Mouse (Mus musculus) lung, adult 2 months (tissue): ENCODE data around the gene S100a4. TPM values are rescaled to one million over a fixed set of nuclear protein-coding genes. Genes with fewer than 3 reads are reported as not detected.

Experiments used
- DNase-seq: peaks from one replicate; pipeline ENCODE4 v3.0.0; 2022
- H3K4me1 ChIP-seq: fragments of 200-500 bp; 2 replicates; pipeline ENCODE4 v1.6.1; 2011; ENCODE audit warnings: low read length; ENCODE audit not compliant: control insufficient read depth, insufficient read depth
- H3K4me3 ChIP-seq: fragments of 200-500 bp; replicated peaks from 2 replicates; pipeline ENCODE3; 2011; ENCODE audit warnings: low read depth, mild to moderate bottlenecking, control low read depth, low read length; ENCODE audit errors: extremely low read depth
- CTCF ChIP-seq: fragments of 200-500 bp; IDR thresholded peaks from 2 replicates; pipeline ENCODE4 v1.5.1; 2011; ENCODE audit warnings: mild to moderate bottlenecking, low read length, control low read depth; ENCODE audit not compliant: insufficient read depth
- POLR2A ChIP-seq: fragments of 200-500 bp; IDR thresholded peaks from 2 replicates; pipeline ENCODE4 v1.6.1; 2011; ENCODE audit warnings: low read depth, mild to moderate bottlenecking, control low read depth, low read length, borderline replicate concordance; ENCODE audit errors: extremely low read depth
- WGBS: fragments of 180-500 bp; shearing (Covaris S2); methylation state at CpG from one replicate; pipeline ENCODE4 v1.1.7; 2018; 5-methylcytosine and 5-hydroxymethylcytosine counted together
- polyA plus RNA-seq: library from polyadenylated mRNA; depleted of rRNA; stranded (reverse); fragments of >200 nt; gene quantifications from 2 replicates; pipeline ENCODE4 v1.2.3, GENCODE M21; 2012

Gene S100a4
- polyA plus RNA-seq, 1 experiment: 51.0 TPM

- DNase-seq: no peak
- no peak for TF ChIP-seq CTCF
- TF ChIP-seq POLR2A: no peak
- 75% methylated on average over 3 of the region's 3 CpGs for WGBS
- Histone ChIP-seq H3K4me3 (no peak overlapping the region), H3K4me1 (peaks cover 2% of the 10 kb centered on the region; the same call in 1 of the 2 replicates)
These were observed 3.8 kb downstream of the S100a4 start for GRCm38 (mm10) chr3:90607361-90607760.

DNA sequence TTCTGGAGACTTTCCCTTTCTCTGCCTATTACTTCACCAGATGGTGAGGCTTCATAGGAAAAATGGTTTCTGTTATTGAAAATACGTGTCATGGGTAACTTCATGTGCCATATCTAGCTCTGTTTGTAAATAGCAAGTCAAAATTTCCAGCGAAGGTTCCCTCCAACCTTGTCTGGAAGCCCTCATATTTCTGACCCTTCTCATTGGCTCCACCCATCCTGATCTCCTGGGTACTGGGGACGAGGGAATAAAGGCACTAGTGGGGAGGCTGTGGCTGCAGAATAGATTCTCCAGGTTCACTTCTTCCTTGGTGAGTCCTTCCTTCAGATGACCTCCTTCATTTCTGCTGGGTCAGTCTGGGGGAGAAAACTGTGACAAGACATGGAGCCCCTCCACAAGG is 4.7 kb downstream of the S100a4 start, which contains the start of gene S100a5:
Gene S100a5 (plus strand): TSS at position 301 of the 400 bp plus-strand sequence.
- TF ChIP-seq CTCF (no peak), POLR2A (no peak)
- H3K4me3 ChIP-seq: no peak within 1 kb of the TSS
- 71% methylated on average over 3 of the region's 3 CpGs for WGBS
- no peak for DNase-seq
- H3K4me1 ChIP-seq: peaks cover 2% of the 10 kb centered on the region; the same call in 1 of the 2 replicates

DNA sequence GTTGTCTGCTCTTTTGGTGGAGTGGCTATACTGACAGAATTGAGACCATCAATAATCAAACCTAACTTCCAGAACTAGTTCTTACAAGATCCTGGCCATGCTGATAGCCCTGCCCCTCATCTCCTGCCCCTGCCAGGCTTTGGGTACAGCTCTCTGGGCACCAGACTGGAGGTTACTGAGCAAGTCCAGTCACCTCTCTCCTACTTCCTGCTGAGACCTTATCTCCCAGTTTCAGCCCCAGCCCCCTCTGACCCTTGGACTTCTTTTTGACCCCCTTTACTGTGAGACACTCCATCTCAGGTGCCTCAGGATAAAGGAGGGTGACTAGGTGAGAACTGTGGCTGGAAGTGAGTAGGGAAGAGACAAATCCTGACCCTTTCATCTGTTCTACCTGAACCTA is 5.5 kb downstream of the S100a4 start:
- DNase-seq: no peak
- Histone ChIP-seq H3K4me3 (no peak overlapping the region), H3K4me1 (peaks cover 2% of the 10 kb centered on the region; the same call in 1 of the 2 replicates)
- TF ChIP-seq CTCF: no peak

DNA sequence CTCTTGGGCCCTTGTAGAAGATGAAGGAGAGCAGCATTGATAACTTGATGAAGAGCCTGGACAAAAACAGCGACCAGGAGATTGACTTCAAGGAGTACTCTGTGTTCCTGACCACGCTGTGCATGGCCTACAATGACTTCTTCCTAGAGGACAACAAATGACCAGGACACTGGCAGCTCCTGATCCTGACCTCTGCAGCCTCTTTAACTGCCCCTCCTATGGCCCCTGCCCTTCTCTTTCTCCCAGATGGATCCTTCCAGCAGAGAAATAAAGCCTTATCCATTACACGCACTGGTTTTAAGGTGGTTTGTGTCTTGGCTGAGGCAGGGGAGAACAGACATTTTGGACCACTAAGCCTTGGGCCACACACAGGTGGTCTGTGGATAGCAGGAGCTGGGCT is 7.9 kb downstream of the S100a4 start:
- TF ChIP-seq POLR2A (no peak), CTCF (no peak)
- DNase-seq: no peak
- WGBS: 90% methylated on average over 3 of the region's 3 CpGs
- H3K4me3 ChIP-seq: no peak overlapping the region
- H3K4me1 ChIP-seq: 0 out of 2 replicates have a peak, but pooled peaks cover 2% of the 10 kb centered on the region

GRCm38 (mm10) chr3:90612061-90612460 is 8.5 kb downstream of the S100a4 start:
- Histone ChIP-seq H3K4me1 (0 out of 2 replicates have a peak, but pooled peaks cover 2% of the 10 kb centered on the region), H3K4me3 (no peak overlapping the region)
- WGBS: 55% methylated on average over 4 of the region's 4 CpGs
- no peak for TF ChIP-seq POLR2A
- TF ChIP-seq CTCF: no peak
- no peak for DNase-seq

- peak; percentile 57 for DNase-seq
- Histone ChIP-seq H3K4me1 (0 out of 2 replicates have a peak, but pooled peaks cover 2% of the 10 kb centered on the region), H3K4me3 (peak within 1 kb of the TSS; percentile 49)
- 3% methylated on average over 23 of the region's 23 CpGs for WGBS
- TF ChIP-seq CTCF (peak; percentile 91), POLR2A (peak; percentile 86; the same call in 1 of the 2 replicates)
These were observed 9.2 kb downstream of the S100a4 start, which contains the start of gene S100a6 for GRCm38 (mm10) chr3:90612728-90613291. Gene S100a6, plus strand, starts transcription at chr3:90612882.

- DNase-seq: peak; percentile 25
- WGBS: 36% methylated on average over 7 of the region's 7 CpGs
- peak overlapping the region; percentile 49 for H3K4me3 ChIP-seq
- H3K4me1 ChIP-seq: 0 out of 2 replicates have a peak, but pooled peaks cover 2% of the 10 kb centered on the region
- TF ChIP-seq CTCF (no peak), POLR2A (no peak)
These were observed 10.0 kb downstream of the S100a4 start for GRCm38 (mm10) chr3:90613461-90614147.

DNA sequence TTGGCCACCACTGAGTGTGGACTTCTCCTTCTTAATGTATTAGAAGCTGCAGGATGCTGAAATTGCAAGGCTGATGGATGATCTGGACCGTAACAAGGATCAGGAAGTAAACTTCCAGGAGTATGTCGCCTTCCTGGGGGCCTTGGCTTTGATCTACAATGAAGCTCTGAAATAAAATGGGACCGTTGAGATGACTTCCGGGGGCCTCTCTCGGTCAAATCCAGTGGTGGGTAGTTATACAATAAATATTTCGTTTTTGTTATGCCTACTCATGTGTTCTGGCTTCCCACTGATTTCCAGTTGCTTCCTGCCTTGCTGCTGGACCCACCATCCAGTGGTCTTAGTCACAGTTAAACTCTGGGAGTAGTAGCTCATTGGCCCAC is 10.6 kb downstream of the S100a4 start:
- H3K4me1 ChIP-seq: 0 out of 2 replicates have a peak, but pooled peaks cover 2% of the 10 kb centered on the region
- TF ChIP-seq CTCF: no peak
- no peak for TF ChIP-seq POLR2A
- H3K4me3 ChIP-seq: peak overlapping the region; percentile 49
- 62% methylated on average over 6 of the region's 6 CpGs for WGBS
- no peak for DNase-seq

DNA sequence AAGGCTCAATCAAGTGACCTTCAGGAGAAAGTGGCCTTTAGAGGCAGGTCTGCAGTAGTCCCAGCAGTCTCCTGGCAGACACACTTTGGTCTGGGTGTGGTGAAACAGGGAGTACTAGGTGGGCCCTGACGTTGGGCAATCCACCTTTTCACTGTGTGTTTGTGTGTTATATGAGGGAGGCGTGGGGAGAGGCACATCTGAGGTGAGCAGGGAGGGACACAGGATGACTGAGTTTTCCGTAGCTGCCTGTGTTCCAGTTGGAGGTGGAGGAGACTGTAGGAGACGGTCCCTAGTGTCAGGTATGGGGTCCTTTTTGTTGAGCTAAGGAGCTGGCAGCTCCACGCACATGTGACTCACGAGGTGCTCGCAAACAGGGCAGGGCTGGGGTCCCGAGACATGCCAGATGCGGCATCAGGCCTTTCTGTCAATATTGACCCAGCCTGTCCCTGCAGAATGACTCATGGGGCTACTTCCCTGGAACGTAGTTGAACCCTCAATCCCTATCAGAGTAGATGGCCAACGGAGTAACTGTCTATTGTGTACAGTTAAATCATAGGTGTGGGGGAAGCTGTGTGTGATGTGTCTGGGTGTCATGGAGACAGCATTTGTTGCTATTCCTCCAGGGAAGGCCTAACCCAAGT is 11.2 kb downstream of the S100a4 start:
- Histone ChIP-seq H3K4me3 (peak overlapping the region; percentile 6), H3K4me1 (0 out of 2 replicates have a peak, but pooled peaks cover 2% of the 10 kb centered on the region)
- 64% methylated on average over 11 of the region's 11 CpGs for WGBS
- DNase-seq: peak; percentile 41
- TF ChIP-seq POLR2A (no peak), CTCF (no peak)

GRCm38 (mm10) chr3:90615415-90615814 is 11.8 kb downstream of the S100a4 start:
- TF ChIP-seq POLR2A (no peak), CTCF (peak; percentile 79)
- H3K4me3 ChIP-seq: peak overlapping the region; percentile 6
- 0 out of 2 replicates have a peak, but pooled peaks cover 2% of the 10 kb centered on the region for H3K4me1 ChIP-seq
- 4% methylated on average over 7 of the region's 7 CpGs for WGBS
- DNase-seq: peak; percentile 69

- 48% methylated on average over 1 of the region's 1 CpGs for WGBS
- no peak overlapping the region for H3K4me3 ChIP-seq
- no peak for DNase-seq
- H3K4me1 ChIP-seq: 0 out of 2 replicates have a peak, but pooled peaks cover 2% of the 10 kb centered on the region
- TF ChIP-seq CTCF: no peak
- no peak for TF ChIP-seq POLR2A
These were observed 12.3 kb downstream of the S100a4 start for GRCm38 (mm10) chr3:90615911-90616310.
